Mouse (Mus musculus): ENCODE measurements around the gene Emc10.

DNA sequence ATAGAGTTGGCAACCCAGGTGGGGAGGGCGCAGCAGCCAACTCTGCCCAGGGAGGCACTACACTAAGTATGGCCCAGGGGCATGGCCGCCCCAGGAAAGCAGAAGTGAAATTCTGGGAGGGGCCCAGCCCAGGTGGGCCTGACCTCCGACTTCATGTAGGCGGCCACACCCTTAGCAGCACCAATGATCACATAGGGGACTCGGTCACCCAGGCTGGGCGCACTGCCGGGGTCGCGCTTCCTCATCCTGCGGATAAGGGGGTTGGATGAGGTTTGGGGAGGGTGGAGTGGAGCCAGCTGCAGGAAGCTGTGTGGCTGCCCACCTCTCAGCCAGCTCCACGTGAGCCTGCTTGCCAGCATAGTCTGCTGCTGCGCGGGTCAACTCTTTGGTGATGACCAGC, 37.9 kb upstream of the Emc10 start:
- TF ChIP-seq ZNF384 (IDR thresholded peaks at IDR 0.05; ENCODE audit: low read depth, low read length) (no peak), CHD2 (IDR thresholded peaks at IDR 0.05; ENCODE audit: low read depth, low read length) (no peak), ZC3H11A (IDR thresholded peaks at IDR 0.05; ENCODE audit: borderline replicate concordance, low read depth, low read length) (no peak), MAFK (IDR thresholded peaks at IDR 0.05; ENCODE audit: insufficient read depth, low read depth, low read length) (no peak), HCFC1 (IDR thresholded peaks at IDR 0.05; ENCODE audit: borderline replicate concordance, insufficient read depth, low read length) (no peak)
